Mouse (Mus musculus): ENCODE measurements at regions not wholly inside any gene's neighbourhood (a gene's known extent, or its start where the extent isn't known, plus 50 kb on each side); places are given as distances from the start of the nearest gene placed in this dataset.

DNA sequence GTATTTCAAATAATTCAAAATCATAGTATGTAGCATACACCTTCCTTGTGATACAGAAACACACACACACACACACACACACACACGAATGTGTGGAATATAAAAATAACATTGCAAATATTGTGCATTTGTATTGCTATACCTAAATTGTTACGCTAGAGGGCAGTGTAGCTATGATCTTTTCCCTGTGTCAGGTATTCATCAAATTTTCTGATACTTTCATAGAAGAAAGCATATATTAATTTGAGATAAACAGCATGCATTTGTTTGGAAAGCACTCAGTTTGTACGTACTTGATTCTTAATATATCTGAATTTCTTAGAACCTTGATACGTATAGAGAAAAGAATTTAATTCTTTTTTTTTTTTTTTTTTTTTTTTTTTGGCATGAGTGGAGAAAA is 1700.9 kb upstream of the Sel1l start:
- no peak for DNase-seq (ENCODE audit: low read depth, low spot score)

DNA sequence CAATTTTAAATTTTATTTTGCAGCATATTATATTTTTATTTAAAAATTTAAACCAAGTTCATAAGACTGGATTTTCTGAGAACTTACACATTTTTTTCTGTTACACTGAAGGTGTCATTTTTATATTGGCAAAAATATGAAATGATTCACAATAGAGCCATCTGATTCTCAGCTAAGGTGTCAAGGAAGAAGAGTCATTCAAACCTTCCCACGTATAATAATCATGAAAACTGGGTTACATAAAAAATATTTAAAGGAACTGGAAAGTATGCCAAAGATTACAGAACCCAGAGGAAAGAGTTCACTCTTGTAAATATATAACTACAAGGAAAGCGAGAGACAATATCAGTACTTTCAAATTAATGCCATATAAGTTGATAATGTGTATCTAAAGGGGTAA is 1674.5 kb upstream of the Sel1l start:
- no peak for DNase-seq (ENCODE audit: low read depth, low spot score)

DNA sequence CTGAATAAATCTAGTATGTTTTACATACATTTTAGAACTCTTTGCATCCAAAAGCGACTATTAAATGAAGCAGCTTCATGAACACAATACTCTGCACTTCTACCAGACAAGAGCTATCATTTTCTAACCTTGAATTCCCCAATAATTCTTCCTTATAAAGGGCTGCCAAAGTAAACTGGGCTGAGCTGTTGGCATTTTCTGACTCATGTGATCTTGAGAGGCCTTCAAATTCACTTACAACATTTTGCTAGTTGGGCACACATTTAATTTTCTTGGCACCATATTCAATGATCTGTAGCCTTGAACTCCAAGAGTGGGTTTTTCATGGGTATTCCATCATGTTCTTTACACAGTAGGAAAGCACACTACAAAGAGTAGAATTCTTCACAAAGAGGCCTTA is 1637.4 kb upstream of the Sel1l start:
- no peak for DNase-seq (ENCODE audit: low read depth, low spot score)

DNA sequence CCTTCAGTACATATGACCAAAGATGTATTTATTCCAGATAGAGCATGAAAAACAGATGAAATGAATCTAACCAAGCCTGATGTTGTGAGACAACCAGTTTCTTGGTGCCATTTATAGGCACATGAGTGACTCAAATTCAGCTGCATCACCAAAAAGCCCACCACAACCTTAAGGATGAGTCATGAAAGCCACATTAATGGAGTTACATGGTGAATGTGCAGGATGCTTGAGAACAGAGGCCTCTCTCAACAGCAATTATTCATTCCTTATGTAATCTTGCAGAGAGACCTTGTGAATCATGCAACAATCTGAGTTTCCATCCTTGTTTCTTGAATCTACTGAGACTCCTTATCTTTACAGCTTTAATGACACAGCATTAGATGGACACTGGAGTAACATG is 1613.1 kb upstream of the Sel1l start:
- no peak for DNase-seq (ENCODE audit: low read depth, low spot score)

DNA sequence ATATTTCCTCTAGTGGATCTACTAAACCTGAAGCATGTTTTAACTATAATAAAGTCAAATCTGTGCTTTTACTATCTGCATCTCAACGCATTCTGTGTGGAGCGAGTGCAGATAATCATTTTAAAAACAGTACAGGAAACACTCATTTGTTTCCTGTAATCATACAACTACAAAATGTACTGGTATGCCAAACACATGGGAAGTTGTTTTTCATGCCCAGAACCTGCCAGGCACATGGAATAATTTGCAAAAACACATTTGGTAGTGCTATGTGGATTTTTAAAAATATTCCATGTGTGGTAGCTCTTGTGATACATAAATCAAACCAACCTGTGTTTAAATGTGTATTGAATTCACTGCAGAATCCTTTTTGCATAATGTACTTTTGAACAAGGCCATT is 1600.5 kb upstream of the Sel1l start:
- no peak for DNase-seq (ENCODE audit: low read depth, low spot score)

DNA sequence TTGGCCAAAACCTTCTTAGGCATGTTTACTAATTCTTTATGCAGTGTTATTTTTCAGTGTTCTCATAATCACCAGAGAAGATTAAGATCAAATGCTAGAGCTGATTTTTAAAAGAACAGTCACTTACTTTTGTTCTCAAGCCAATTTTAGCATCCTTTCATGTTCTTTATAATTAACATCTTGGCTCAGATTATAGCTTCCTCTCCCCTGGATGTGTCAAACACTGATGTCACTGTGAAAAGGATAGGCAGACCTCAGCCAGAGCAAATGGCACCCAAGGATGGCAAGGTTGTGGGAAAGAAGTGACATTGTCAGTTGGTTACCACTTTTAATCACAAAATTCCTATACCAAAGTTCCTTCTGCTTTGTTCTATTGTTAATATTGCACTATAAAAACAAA is 1580.3 kb upstream of the Sel1l start:
- no peak for DNase-seq (ENCODE audit: low read depth, low spot score)

DNA sequence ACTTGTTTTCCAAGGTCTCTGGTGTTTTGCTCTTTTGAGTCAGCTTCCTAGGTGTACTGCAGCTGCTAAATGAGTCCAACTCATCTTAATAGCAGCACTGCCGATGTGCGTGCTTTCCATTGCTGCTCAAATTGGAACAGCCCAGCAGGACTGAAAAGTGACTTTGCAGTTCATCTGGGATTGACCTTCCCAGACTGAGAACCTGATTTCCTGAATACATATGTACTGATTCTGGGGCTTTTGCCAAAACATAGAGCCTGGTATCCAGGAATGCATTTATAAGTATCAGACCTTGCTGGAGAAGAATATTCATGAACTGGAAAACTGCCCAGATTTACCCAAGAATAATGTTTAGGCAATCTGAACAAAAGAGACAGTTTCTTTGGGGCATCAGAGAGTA is 1579.0 kb upstream of the Sel1l start:
- no peak for DNase-seq (ENCODE audit: low read depth, low spot score)

DNA sequence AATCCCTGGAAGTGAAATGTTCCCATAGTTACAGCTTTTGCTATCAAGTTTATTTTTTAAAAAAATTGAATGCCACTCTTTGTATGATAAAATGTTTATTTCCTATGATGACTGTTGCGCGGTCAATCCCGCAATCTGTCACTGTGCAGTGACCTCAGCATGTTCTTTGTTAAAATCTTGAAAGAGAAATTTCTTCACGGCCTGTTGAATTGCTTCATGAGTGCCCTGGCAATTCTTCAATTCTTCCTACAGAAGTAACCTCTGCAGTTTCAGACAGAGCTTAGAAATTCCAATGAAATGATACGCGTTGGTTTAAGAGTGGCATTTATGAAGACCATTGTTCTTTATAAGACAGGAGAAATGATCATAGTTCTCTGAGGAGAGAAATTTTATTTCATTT is 1567.4 kb upstream of the Sel1l start:
- no peak for DNase-seq (ENCODE audit: low read depth, low spot score)

DNA sequence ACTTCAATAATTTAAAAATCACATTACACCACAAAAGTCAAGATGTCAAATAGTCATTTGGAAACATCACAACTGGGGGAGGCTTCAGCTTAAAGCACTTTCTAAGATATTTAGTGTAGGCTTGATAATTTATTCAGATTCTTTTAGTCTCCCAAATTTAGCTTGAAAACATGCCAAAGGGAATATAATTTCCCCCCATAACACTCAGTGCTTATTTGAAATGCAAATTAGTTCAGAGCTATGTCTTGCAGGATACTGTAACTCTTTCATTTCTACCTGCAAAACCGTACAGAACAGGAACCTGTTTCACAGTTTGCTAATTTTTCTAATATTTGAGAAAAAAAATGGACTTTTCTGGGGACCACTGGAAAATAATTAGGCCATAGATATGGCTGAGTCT is 1566.8 kb upstream of the Sel1l start:
- no peak for DNase-seq (ENCODE audit: low read depth, low spot score)

DNA sequence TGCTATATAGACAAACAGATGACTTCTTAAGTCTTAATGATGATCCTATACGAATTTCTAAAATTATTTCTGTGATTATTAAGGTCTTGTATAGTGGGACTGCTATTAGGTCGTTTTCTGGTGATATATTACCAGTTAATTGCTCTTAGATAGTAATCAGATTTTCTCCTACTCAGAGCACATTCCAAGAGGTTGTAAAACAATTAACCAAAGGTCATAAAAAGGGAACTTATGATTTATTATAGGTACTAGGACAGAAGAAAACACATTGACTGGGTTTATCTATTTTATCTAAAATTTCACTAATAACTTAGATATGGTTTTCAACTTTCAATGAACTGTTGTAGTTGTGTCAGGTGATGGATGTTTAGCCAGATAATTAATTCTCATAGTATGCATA is 1536.6 kb upstream of the Sel1l start:
- no peak for DNase-seq (ENCODE audit: low read depth, low spot score)

DNA sequence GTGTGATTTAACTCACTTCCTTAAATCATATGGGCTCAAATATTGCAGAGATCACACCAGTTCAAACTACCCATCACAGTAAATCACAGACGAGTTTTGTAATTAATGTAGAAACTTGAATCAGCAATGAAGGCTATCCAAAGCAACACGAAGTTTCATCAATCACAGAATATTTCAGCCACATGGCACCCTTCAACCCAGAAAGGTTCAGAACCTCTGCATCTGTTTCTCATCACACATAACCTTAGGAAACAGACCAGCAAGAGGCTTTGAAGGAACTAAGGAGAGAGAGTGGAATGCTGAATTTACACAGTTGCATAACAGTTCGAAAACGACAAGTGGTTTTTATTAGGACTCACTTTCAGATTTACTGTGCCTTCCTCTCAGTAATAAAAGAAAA is 1494.0 kb upstream of the Sel1l start:
- peak; percentile 48 for DNase-seq (ENCODE audit: low read depth, low spot score)

DNA sequence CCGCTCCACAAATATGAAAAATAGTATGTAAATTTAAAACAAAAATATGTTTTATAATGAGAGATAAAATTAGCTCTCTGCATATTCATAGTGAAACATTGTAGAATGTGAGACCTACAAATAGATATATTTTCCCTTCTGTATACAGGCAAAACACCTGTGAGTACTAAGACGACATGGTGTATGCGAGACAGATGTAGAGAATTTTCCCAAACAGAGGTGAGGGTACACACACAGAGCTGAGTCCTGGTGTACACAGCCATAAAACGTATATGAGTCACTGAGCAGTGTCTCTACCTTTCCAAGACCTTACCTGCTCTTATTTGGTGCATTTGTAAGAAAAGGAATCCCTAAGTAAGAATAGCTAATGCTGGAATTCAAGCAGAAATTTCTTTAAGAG is 1493.6 kb upstream of the Sel1l start:
- no peak for DNase-seq (ENCODE audit: low read depth, low spot score)

DNA sequence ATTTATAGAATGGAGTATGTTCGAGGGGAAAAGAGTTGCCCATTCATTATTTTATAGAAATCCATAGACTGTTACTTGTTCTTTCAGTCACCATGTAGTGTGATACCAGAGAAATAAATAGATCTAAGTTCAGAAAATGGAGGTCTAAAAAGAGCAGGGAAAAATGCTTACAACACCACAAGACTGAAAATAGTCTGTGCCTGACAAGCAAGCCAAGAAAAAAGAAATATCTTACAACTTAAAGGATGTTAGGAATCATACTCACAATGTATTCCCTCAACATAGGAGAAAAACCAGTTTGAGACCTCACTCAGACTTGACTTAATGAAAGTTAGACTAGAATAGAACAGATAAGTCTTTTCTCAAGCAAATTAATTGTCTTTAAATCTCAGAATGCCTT is 1486.6 kb upstream of the Sel1l start:
- DNase-seq (ENCODE audit: low read depth, low spot score), result no peak

DNA sequence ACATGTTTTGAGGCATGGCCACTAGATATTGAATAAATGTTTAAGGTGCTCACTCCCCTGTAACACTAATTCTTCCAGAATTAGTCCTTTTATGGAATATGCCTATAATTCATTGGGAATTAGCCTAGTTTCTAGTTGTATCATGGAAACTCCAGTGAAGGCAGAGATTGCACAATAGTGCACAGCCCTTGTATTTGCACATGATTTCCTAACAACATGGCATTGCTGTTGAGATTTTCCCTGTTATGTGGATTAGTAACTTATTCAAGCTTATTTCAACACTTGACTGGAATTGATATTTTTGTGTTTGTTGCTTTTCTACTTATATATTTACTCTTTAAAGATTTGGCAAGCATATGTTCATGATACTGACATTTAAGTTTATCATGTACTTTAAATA is 1463.3 kb upstream of the Sel1l start:
- no peak for DNase-seq (ENCODE audit: low read depth, low spot score)

DNA sequence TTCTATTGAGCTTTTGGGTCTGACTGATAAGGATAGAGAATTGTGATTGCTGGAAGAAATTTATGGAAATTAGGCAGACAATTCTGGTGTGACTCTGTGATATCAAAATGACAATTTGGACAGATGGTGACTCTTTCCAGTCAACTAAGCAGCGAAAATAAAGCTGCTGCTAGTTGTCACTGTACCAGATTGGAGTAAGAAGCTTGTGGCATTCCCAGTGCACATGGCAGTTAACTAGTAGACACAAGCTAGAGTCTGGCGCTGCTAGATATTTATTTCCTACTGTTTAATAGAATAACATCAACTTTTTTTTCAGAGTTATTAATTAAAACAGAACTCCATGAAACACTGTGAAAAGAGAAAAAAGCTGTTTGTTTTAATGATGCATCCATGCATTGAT is 1432.9 kb upstream of the Sel1l start:
- no peak for DNase-seq (ENCODE audit: low read depth, low spot score)

DNA sequence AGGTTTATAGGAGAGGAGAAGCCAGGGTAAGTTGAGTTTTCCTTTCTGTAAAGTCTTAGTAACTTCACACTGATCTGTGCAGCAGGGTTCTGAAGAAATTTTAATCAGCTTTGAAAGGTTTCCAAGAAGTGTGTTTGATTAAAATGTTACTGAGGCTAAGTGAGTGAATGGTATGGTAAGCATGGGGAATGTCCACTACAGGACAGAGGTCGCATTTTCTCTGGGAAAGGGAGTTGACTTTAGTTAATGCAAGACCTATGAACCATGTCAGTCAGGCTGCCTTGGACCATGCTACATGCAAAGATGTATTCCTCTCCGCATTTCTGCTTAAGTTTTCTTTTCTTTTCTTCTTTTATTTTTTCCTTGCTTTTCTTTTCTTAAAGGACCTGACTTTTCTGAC is 1424.7 kb upstream of the Sel1l start:
- DNase-seq (ENCODE audit: low read depth, low spot score), result no peak

DNA sequence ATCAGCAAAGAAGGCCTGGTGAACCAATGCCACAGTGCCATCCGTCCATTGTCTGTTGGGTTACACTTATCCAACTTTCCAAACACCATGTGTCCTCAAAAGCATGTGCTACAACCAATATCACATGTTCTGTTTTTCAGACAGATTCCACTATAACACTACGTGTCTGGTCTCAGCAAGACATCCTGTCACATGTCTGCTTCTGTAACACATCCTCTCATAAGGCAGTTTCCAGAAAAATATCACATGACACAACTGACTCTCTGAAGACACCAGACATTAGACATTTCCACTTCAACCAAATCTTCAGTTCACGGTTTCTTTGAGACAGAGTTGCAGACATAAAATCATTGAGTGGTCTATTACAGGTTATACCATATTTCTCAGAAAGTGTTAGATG is 1381.3 kb upstream of the Sel1l start:
- DNase-seq (ENCODE audit: low read depth, low spot score), result no peak

DNA sequence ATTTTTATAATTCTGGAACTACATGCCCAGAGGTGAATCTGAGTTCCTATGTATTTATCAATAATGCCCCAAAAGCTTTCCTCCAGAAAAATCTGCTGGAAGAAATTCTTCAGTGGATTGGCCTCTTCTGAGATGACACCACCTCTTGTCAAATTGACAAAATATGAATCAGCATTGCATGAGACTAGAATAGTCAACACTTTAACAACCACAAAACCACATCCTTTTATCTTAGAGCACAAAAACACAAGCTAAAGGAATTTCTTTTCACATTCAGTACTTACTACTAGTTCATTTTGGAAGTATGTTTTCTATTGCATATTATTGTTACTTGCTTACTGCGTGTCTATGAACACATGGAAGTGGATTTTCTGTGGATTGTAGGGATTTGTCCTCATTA is 1377.9 kb upstream of the Sel1l start:
- DNase-seq (ENCODE audit: low read depth, low spot score), result no peak

DNA sequence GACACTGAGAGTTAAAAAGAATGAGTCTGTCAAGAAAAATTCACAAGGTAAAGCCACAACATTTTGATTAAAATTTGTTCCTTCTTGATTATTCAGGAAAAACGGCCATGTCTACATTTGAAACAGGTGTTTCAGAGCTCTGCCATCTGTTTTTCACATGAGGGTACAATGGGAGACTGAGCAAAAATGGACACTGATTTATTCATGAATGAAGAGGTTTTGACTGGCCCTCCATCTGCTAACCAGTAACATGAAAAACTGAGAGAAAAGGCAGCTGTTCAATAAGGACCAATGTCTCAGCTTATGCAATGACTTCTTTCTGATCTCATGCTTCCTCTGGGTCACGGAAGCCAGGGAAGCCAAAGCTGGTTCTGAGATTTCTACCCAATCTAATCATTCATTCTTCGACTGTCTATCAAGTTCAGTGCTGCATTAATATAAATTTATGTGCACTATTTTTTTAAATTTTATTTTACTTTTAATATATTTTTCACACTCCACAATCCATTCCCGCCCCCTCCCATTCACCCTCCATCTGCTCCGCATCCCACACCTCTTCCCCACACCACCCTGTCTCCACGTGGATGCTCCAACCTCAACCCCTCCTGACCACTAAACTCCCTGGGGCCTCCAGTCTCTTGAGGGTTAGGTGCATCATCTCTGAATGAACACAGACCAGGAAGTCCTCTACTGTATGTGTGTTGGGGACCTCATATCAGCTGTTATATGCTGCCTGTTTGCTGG is 1372.4 kb upstream of the Sel1l start:
- DNase-seq (ENCODE audit: low read depth, low spot score), result peak; percentile 20

DNA sequence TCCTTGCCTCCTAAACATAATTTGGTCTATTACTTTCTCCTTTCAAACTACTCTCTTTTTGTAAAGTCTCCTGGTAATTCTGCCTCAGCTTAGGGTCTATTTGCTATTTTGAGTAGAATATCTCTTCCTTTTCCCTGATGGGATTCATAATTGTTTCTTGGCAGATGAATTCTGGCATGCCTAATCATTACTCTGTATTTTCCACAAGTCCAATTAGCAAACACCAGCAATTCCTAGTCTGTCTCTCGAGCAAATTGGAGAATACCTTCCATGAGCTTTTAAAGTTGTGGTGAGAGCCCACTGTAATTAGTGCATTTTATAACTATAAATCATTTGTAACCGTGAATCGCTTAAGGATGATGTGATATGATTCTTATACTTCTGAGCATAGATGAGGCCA is 1358.6 kb upstream of the Sel1l start:
- no peak for DNase-seq (ENCODE audit: low read depth, low spot score)

DNA sequence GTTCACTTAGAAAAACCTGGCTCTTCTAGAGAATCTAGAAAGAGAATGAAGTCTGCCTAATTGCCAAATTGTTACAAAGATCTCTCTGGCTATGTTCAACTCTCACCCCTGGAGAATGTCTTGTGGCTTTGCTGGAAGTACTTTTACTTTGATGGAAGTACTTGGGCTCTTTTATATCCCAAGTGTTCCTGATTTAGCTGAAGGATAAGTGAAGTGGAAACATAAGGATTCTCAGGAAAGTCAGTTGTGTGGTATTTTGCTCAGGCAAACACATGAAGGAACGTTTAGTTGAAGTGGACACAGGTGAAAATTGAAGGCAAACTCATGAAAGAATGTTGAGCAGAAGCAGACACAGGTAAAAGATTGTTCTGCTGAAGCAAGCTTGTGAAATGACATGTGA is 1340.0 kb upstream of the Sel1l start:
- DNase-seq (ENCODE audit: low read depth, low spot score), result no peak

DNA sequence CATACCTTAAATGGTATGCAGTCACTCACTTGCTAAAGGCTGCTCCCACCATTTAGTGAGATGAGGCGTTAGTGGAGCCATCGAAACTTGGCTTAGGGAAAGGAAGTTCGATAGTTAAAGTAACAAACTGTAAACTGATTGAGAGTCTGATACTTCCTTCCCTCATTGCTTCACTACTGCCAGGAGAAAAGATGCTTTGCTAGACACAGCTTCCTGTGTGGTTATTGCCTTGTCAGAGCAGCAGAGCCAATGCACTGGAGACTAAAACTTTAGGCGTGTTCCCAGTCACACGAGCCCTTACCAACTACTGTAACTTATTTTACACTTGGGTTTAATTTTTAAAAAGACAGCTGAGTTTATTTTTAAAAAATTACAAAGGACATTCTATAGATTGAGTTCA is 1324.8 kb upstream of the Sel1l start:
- DNase-seq (ENCODE audit: low read depth, low spot score), result no peak

DNA sequence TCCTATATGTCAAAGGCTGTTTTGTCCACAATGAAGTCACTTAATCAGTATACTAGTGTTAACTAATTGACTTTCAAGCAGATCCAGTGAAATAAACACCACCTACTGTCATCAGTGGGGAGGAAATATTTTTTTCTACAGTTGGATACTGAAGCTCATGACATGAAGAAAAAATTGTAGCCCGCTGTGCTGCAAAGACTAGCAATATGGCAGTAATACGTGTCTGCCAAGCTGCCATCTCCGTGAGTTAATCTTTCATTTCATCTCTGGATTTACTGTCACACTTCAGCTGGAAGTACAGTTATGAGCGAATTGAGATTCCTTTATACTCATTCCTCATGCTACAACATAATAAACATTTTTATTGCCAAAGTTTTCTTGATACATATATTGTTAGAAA is 1311.3 kb upstream of the Sel1l start:
- no peak for DNase-seq (ENCODE audit: low read depth, low spot score)

DNA sequence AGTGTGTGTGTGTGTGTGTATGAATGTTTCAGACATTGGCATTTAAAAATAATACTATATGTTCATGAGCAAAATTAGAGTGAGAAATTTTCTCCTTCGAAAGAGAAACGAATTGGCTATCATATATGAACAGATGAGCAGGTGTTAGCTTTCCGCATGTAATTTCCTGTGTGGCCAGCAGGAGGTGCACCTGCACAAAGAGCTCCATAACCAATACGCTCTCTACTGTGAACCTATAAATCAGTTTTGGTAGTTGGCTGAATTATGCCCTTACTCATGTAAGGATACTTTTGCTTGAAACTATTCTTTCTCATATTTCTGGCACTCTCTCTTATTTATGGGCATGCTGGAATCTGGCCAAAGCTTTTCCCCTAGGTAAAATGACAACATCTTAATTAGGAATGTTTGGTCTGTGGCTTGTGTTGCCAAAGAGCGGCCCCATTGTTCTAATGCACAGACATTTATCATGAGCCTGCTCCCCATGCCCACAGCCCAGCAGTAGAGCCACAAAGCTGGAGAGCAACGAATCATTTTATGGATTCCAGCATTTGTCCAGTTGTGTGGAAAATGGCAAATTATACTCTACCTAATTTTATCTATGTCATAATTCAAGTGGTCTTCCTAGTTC is 1303.8 kb upstream of the Sel1l start:
- DNase-seq (ENCODE audit: low read depth, low spot score), result peak; percentile 27
